Comparison of ENCODE assay signal across 13 mouse cellular contexts in the genomic region with DNA sequence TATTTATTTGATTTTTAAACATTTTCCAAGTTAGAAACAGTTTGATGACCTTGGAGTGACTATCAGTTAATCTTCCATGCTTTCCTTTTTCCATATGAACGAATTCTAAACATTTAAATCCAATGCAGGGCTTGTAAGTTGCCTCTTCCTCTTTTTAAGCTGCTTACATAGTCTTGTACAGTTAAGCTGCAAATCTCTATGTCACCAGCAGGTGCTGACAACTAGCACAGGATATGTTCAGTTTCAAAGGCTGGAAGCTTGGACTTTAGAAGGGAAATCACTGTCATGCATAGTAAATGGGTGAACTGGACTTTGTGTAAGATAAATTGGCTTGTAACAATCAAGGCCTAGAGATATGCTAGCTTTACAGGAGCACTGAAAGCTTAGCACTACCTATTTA. TPM values are rescaled to one million over a fixed set of nuclear protein-coding genes. Genes with fewer than 3 reads are reported as not detected.
DNase-seq lines count a peak whose midpoint lies in the region; ATAC-seq and TF ChIP-seq lines count a peak whose summit lies in the region.
"Had no signal": no experiment of that assay in that cellular context is flagged by ENCODE, and none has a peak within 500 bp of the region (broad histone marks: within the 10 kb centered on the region; RNA-seq: fewer than 3 reads in every experiment).

No protein-coding gene starts in this region.

- no peak overlapping the region for H3K4me2 ChIP-seq in forebrain, postnatal 0 days (ENCODE audit: low read depth)
- H3K4me2 ChIP-seq in forebrain, embryonic 15.5 days (replicated peaks): no peak overlapping the region
- no peak overlapping the region for H3K4me2 ChIP-seq in liver, postnatal 0 days (ENCODE audit: low read depth, low read length)
- H3K4me2 ChIP-seq in liver, embryonic 11.5 days: no peak overlapping the region
- H3K4me2 ChIP-seq: limb, embryonic 13.5 days; neural tube, embryonic 12.5 days had no signal

- no peaks in the 10 kb centered on the region for H3K4me1 ChIP-seq in forebrain, postnatal 0 days (ENCODE audit: insufficient read depth)
- no peaks in the 10 kb centered on the region for H3K4me1 ChIP-seq in forebrain, embryonic 15.5 days
- no peaks in the 10 kb centered on the region for H3K4me1 ChIP-seq in liver, postnatal 0 days (ENCODE audit: insufficient read depth)
- no peaks in the 10 kb centered on the region for H3K4me1 ChIP-seq in liver, embryonic 11.5 days (replicated peaks; ENCODE audit: control insufficient read depth, insufficient read depth, low read length)
- H3K4me1 ChIP-seq: limb, embryonic 13.5 days; neural tube, embryonic 12.5 days had no signal

- H3K9ac ChIP-seq in forebrain, postnatal 0 days: no peak overlapping the region
- H3K9ac ChIP-seq in forebrain, embryonic 15.5 days (replicated peaks): no peak overlapping the region
- H3K9ac ChIP-seq in liver, postnatal 0 days (replicated peaks): no peak overlapping the region
- H3K9ac ChIP-seq in liver, embryonic 11.5 days (ENCODE audit: low read depth, low read length): no peak overlapping the region
- H3K9ac ChIP-seq: limb, embryonic 13.5 days; neural tube, embryonic 12.5 days had no signal

- TF ChIP-seq EP300 in liver, postnatal 0 days (IDR thresholded peaks at IDR 0.05; ENCODE audit: low read depth): no peak

- no peak for ATAC-seq in forebrain, postnatal 0 days
- ATAC-seq in forebrain, embryonic 15.5 days (replicated peaks): no peak
- ATAC-seq in liver, postnatal 0 days: no peak
- ATAC-seq in liver, embryonic 11.5 days (replicated peaks; ENCODE audit: low FRiP score): no peak
- ATAC-seq: inflammation-experienced regulatory T-cells, adult 6 months had no signal

- no peaks in the 10 kb centered on the region for H3K27me3 ChIP-seq in forebrain, postnatal 0 days (ENCODE audit: insufficient read depth, low read length)
- H3K27me3 ChIP-seq in forebrain, embryonic 15.5 days: no peaks in the 10 kb centered on the region
- no peaks in the 10 kb centered on the region for H3K27me3 ChIP-seq in liver, postnatal 0 days (ENCODE audit: insufficient read depth, low read length)
- H3K27me3 ChIP-seq in liver, embryonic 11.5 days (replicated peaks; ENCODE audit: control insufficient read depth, insufficient read depth, low read length): no peaks in the 10 kb centered on the region
- H3K27me3 ChIP-seq: limb, embryonic 13.5 days; neural tube, embryonic 12.5 days had no signal

- DNase-seq in forebrain, postnatal 0 days: peak; percentile 18
- DNase-seq in liver, postnatal 0 days: no peak
- no peak for DNase-seq in liver, embryonic 11.5 days (ENCODE audit: low spot score)
- peak; percentile 24 for DNase-seq in brain, adult 2 months (ENCODE audit: low read depth, low spot score)
- DNase-seq in retina, adult 2 months (ENCODE audit: low read depth, low spot score): peak; percentile 15
- no peak for DNase-seq in right cerebral cortex, postnatal 4 days
- DNase-seq in urinary bladder, adult 2 months (ENCODE audit: low spot score): no peak
- DNase-seq: adrenal gland, adult 8-10 months; cerebellum, adult 8-10 months had no signal

- H3K4me3 ChIP-seq in forebrain, postnatal 0 days (ENCODE audit: low read depth, low read length): no peak overlapping the region
- no peak overlapping the region for H3K4me3 ChIP-seq in forebrain, embryonic 15.5 days
- H3K4me3 ChIP-seq in liver, postnatal 0 days (ENCODE audit: low read depth, low read length): no peak overlapping the region
- no peak overlapping the region for H3K4me3 ChIP-seq in liver, embryonic 11.5 days (ENCODE audit: low read depth, low read length)
- H3K4me3 ChIP-seq: limb, embryonic 13.5 days; neural tube, embryonic 12.5 days had no signal

- peak; percentile 55 for TF ChIP-seq CTCF in forebrain, postnatal 0 days (IDR thresholded peaks at IDR 0.05; ENCODE audit: low read depth)
- TF ChIP-seq CTCF in liver, postnatal 0 days (IDR thresholded peaks at IDR 0.05; ENCODE audit: low read depth): peak; percentile 49

- no peaks in the 10 kb centered on the region for H3K36me3 ChIP-seq in forebrain, postnatal 0 days (ENCODE audit: insufficient read depth)
- H3K36me3 ChIP-seq in forebrain, embryonic 15.5 days: no peaks in the 10 kb centered on the region
- H3K36me3 ChIP-seq in liver, postnatal 0 days (replicated peaks; ENCODE audit: insufficient read depth, low read length): no peaks in the 10 kb centered on the region
- H3K36me3 ChIP-seq in liver, embryonic 11.5 days (ENCODE audit: control insufficient read depth, insufficient read depth, low read length): no peaks in the 10 kb centered on the region
- H3K36me3 ChIP-seq: limb, embryonic 13.5 days; neural tube, embryonic 12.5 days had no signal

- no peaks in the 10 kb centered on the region for H3K9me3 ChIP-seq in forebrain, postnatal 0 days (ENCODE audit: low read length)
- H3K9me3 ChIP-seq in forebrain, embryonic 15.5 days: no peaks in the 10 kb centered on the region
- H3K9me3 ChIP-seq in liver, postnatal 0 days (ENCODE audit: low read length): no peaks in the 10 kb centered on the region
- no peaks in the 10 kb centered on the region for H3K9me3 ChIP-seq in liver, embryonic 11.5 days (ENCODE audit: control insufficient read depth, low read length)
- H3K9me3 ChIP-seq: limb, embryonic 13.5 days; neural tube, embryonic 12.5 days had no signal

- no peak overlapping the region for H3K27ac ChIP-seq in forebrain, postnatal 0 days (ENCODE audit: low read depth, low read length)
- no peak overlapping the region for H3K27ac ChIP-seq in forebrain, embryonic 15.5 days (replicated peaks)
- H3K27ac ChIP-seq in liver, postnatal 0 days (ENCODE audit: low read depth): no peak overlapping the region
- no peak overlapping the region for H3K27ac ChIP-seq in liver, embryonic 11.5 days (ENCODE audit: low read depth, low read length)
- H3K27ac ChIP-seq: limb, embryonic 13.5 days; neural tube, embryonic 12.5 days had no signal

- 26% methylated on average over 1 of the region's 1 CpGs for WGBS in forebrain, postnatal 0 days
- 40% methylated on average over 1 of the region's 1 CpGs for WGBS in forebrain, embryonic 15.5 days
- WGBS in liver, postnatal 0 days (ENCODE audit: insufficient replicate concordance): 29% methylated on average over 1 of the region's 1 CpGs
- WGBS in liver, embryonic 11.5 days: 31% methylated on average over 1 of the region's 1 CpGs

RNA-seq across cellular contexts. Expression of gene Aff2, which starts 29.6 kb away (rescaled TPM):
- 18.1 and 18.4 TPM in 2 replicates for total RNA-seq in forebrain, postnatal 0 days (2014; rRNA removed)
- 8.2 and 11.4 TPM in 2 replicates for polyA plus RNA-seq in forebrain, postnatal 0 days (2015; fragmentation: Nextera tagmentation; extraction: Ambion mirVana)
- polyA plus RNA-seq in forebrain, embryonic 15.5 days (2015; fragmentation: Nextera tagmentation; extraction: Ambion mirVana): 16.1 and 18.6 TPM in 2 replicates
- polyA plus RNA-seq in liver, postnatal 0 days (2015; fragmentation: Nextera tagmentation; extraction: Ambion mirVana): 0.12 and 0.15 TPM in 2 replicates
- 3.1 and 3.5 TPM in 2 replicates for polyA plus RNA-seq in liver, embryonic 11.5 days (2014; fragmentation: Nextera tagmentation; extraction: Ambion mirVana)
- polyA plus RNA-seq in urinary bladder, adult 2 months (2012; rRNA removed): 1.4 and 3.2 TPM in 2 replicates

Comparison
In these comparisons a context has a peak if more than half of its experiments do, and no peak if none do; other contexts are left out.
1. DNase-seq: peak in forebrain, postnatal 0 days (single experiment), brain, adult 2 months (single experiment) and retina, adult 2 months (single experiment); none in liver, postnatal 0 days (single experiment), liver, embryonic 11.5 days (single experiment), right cerebral cortex, postnatal 4 days (single experiment) and urinary bladder, adult 2 months (single experiment).